Mouse (Mus musculus) layer of hippocampus, postnatal 36 days (tissue): Measurements from ENCODE around the gene Zscan4-ps1. TPM values are rescaled to one million over a fixed set of nuclear protein-coding genes. Genes with fewer than 3 reads are reported as not detected.
"Not testable (repeated sequence)": the region's sequence is repeated elsewhere in the genome, so short reads cannot be mapped to it uniquely, and the experiment has no call there.

Source experiments
- DNase-seq, 2 experiments: peaks; one replicate each; pipeline ENCODE4 v3.0.0; 2022
- total RNA-seq, 2 experiments: library from RNA; stranded (reverse); gene quantifications; 2 replicates each; pipeline ENCODE4 v1.2.3; 2021

Zscan4-ps1 gene
- total RNA-seq: not detected

- DNase-seq: not testable (repeated sequence)
Observed at GRCm38 (mm10) chr7:11069591-11069990, at the start of gene Zscan4-ps1. Zscan4-ps1 (minus strand) TSS chr7:11069691.

Other genes with a start within 250 kb of the Zscan4-ps1 start
- not detected for gene Zscan4b, start 164.6 kb downstream of the Zscan4-ps1 start, total RNA-seq
- not detected for gene Zscan4c, start 63.9 kb downstream of the Zscan4-ps1 start, total RNA-seq
- not detected for gene Zscan4d, start 96.5 kb upstream of the Zscan4-ps1 start, total RNA-seq
- not detected for gene Zscan4e, start 241.0 kb upstream of the Zscan4-ps1 start, total RNA-seq